Mouse (Mus musculus): ENCODE measurements around the gene Acsl1.

DNA sequence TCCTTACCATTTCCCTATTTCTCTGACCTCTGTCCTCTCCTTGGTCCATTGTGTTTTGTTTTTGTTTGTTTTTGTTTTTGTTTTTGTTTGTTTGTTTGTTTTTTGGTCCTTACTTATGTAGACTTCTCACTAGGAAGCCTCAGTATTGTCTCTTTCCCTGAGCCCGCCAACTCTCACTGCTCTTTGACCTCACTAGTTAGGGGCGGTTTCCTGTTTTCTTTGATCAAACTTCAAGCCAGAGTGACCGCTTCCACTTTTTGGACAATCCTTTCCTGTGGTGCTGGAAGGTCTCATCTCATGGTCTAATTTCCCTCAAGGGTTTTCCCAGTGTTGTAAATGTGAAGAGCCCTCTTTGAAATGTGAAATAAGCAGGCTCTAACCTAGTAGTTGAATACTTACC, 33.4 kb downstream of the Acsl1 start:
- no peak for TF ChIP-seq CTCF (IDR thresholded peaks at IDR 0.05; ENCODE audit: low read depth)
- no peak for TF ChIP-seq EP300 (IDR thresholded peaks at IDR 0.05; ENCODE audit: low read depth)

Data from heart, postnatal 0 days (tissue).